Mouse (Mus musculus): ENCODE results near the gene Gm14862. TPM values are rescaled to one million over a fixed set of nuclear protein-coding genes. Genes with fewer than 3 reads are reported as not detected.
"Not testable (repeated sequence)": the region's sequence is repeated elsewhere in the genome, so short reads cannot be mapped to it uniquely, and the experiment has no call there.

Gene Gm14862
- polyA plus RNA-seq (2014; fragmentation: Nextera tagmentation; extraction: Ambion mirVana): 0.34 TPM in 1 of 2 replicates, not detected in the other

GRCm38 (mm10) chrX:9256766-9257165 is at the start of gene Gm14862:
Gene Gm14862, minus strand, starts transcription at chrX:9256899.
- WGBS: 81% methylated on average over 5 of the region's 5 CpGs
- Histone ChIP-seq H3K4me1 (ENCODE audit: control insufficient read depth, insufficient read depth, low read length) (no peaks in the 10 kb centered on the region), H3K9ac (replicated peaks; ENCODE audit: low read length) (no peak within 1 kb of the TSS), H3K4me3 (ENCODE audit: low read depth, low read length) (no peak within 1 kb of the TSS), H3K27me3 (ENCODE audit: control insufficient read depth, insufficient read depth, low read length) (no peaks in the 10 kb centered on the region), H3K36me3 (replicated peaks; ENCODE audit: control insufficient read depth, insufficient read depth, low read depth, low read length) (no peaks in the 10 kb centered on the region), H3K9me3 (replicated peaks; ENCODE audit: control insufficient read depth, low read length) (no peaks in the 10 kb centered on the region), H3K4me2 (ENCODE audit: low read depth, low read length) (no peak within 1 kb of the TSS), H3K27ac (replicated peaks; ENCODE audit: low read depth, low read length) (no peak within 1 kb of the TSS)
- ATAC-seq (replicated peaks; ENCODE audit: insufficient number of reproducible peaks, low FRiP score, low TSS enrichment, low read depth) (no peak), DNase-seq (ENCODE audit: low spot score) (no peak)

- no peak for DNase-seq (ENCODE audit: low spot score)
- Histone ChIP-seq H3K36me3 (replicated peaks; ENCODE audit: control insufficient read depth, insufficient read depth, low read depth, low read length) (no peaks in the 10 kb centered on the region), H3K9me3 (replicated peaks; ENCODE audit: control insufficient read depth, low read length) (no peaks in the 10 kb centered on the region), H3K4me3 (ENCODE audit: low read depth, low read length) (no peak overlapping the region), H3K27ac (replicated peaks; ENCODE audit: low read depth, low read length) (no peak overlapping the region), H3K4me2 (ENCODE audit: low read depth, low read length) (no peak overlapping the region), H3K4me1 (ENCODE audit: control insufficient read depth, insufficient read depth, low read length) (no peaks in the 10 kb centered on the region), H3K9ac (replicated peaks; ENCODE audit: low read length) (no peak overlapping the region), H3K27me3 (ENCODE audit: control insufficient read depth, insufficient read depth, low read length) (no peaks in the 10 kb centered on the region)
- WGBS: 77% methylated on average over 1 of the region's 1 CpGs
- ATAC-seq (replicated peaks; ENCODE audit: insufficient number of reproducible peaks, low FRiP score, low TSS enrichment, low read depth): no peak
Measured at GRCm38 (mm10) chrX:9303455-9303854, 46.8 kb upstream of the Gm14862 start.

- H3K27me3 ChIP-seq (ENCODE audit: control insufficient read depth, insufficient read depth, low read length): no peaks in the 10 kb centered on the region
- ATAC-seq (replicated peaks; ENCODE audit: insufficient number of reproducible peaks, low FRiP score, low TSS enrichment, low read depth) (no peak), DNase-seq (ENCODE audit: low spot score) (no peak)
- no peak overlapping the region for H3K4me3 ChIP-seq (ENCODE audit: low read depth, low read length)
- H3K27ac ChIP-seq (replicated peaks; ENCODE audit: low read depth, low read length): no peak overlapping the region
- WGBS: 83% methylated on average over 5 of the region's 5 CpGs
- no peaks in the 10 kb centered on the region for H3K36me3 ChIP-seq (replicated peaks; ENCODE audit: control insufficient read depth, insufficient read depth, low read depth, low read length)
- no peak overlapping the region for H3K4me2 ChIP-seq (ENCODE audit: low read depth, low read length)
- no peaks in the 10 kb centered on the region for H3K9me3 ChIP-seq (replicated peaks; ENCODE audit: control insufficient read depth, low read length)
- H3K9ac ChIP-seq (replicated peaks; ENCODE audit: low read length): no peak overlapping the region
- H3K4me1 ChIP-seq (ENCODE audit: control insufficient read depth, insufficient read depth, low read length): no peaks in the 10 kb centered on the region
Measured at GRCm38 (mm10) chrX:9302791-9303190, 46.1 kb upstream of the Gm14862 start.

GRCm38 (mm10) chrX:9298413-9298864 is 41.7 kb upstream of the Gm14862 start:
- no peak for ATAC-seq (replicated peaks; ENCODE audit: insufficient number of reproducible peaks, low FRiP score, low TSS enrichment, low read depth)
- no peak overlapping the region for H3K9ac ChIP-seq (replicated peaks; ENCODE audit: low read length)
- no peak overlapping the region for H3K4me3 ChIP-seq (ENCODE audit: low read depth, low read length)
- DNase-seq (ENCODE audit: low spot score): no peak
- H3K9me3 ChIP-seq (replicated peaks; ENCODE audit: control insufficient read depth, low read length): no peaks in the 10 kb centered on the region
- H3K4me2 ChIP-seq (ENCODE audit: low read depth, low read length): no peak overlapping the region
- no peak overlapping the region for H3K27ac ChIP-seq (replicated peaks; ENCODE audit: low read depth, low read length)
- WGBS: 93% methylated on average over 5 of the region's 5 CpGs
- no peaks in the 10 kb centered on the region for H3K36me3 ChIP-seq (replicated peaks; ENCODE audit: control insufficient read depth, insufficient read depth, low read depth, low read length)
- no peaks in the 10 kb centered on the region for H3K4me1 ChIP-seq (ENCODE audit: control insufficient read depth, insufficient read depth, low read length)
- no peaks in the 10 kb centered on the region for H3K27me3 ChIP-seq (ENCODE audit: control insufficient read depth, insufficient read depth, low read length)

- H3K27ac ChIP-seq (replicated peaks; ENCODE audit: low read depth, low read length); DNase-seq (ENCODE audit: low spot score); ATAC-seq (replicated peaks; ENCODE audit: insufficient number of reproducible peaks, low FRiP score, low TSS enrichment, low read depth); H3K27me3 ChIP-seq (ENCODE audit: control insufficient read depth, insufficient read depth, low read length); H3K9me3 ChIP-seq (replicated peaks; ENCODE audit: control insufficient read depth, low read length); H3K36me3 ChIP-seq (replicated peaks; ENCODE audit: control insufficient read depth, insufficient read depth, low read depth, low read length); H3K9ac ChIP-seq (replicated peaks; ENCODE audit: low read length); H3K4me3 ChIP-seq (ENCODE audit: low read depth, low read length); H3K4me1 ChIP-seq (ENCODE audit: control insufficient read depth, insufficient read depth, low read length); H3K4me2 ChIP-seq (ENCODE audit: low read depth, low read length): not testable (repeated sequence)
- WGBS: 83% methylated on average over 3 of the region's 4 CpGs
Measured at GRCm38 (mm10) chrX:9293140-9293829, 36.6 kb upstream of the Gm14862 start.

- not testable (repeated sequence) for ATAC-seq (replicated peaks; ENCODE audit: insufficient number of reproducible peaks, low FRiP score, low TSS enrichment, low read depth); H3K27me3 ChIP-seq (ENCODE audit: control insufficient read depth, insufficient read depth, low read length); H3K27ac ChIP-seq (replicated peaks; ENCODE audit: low read depth, low read length); H3K4me3 ChIP-seq (ENCODE audit: low read depth, low read length); H3K4me2 ChIP-seq (ENCODE audit: low read depth, low read length); H3K36me3 ChIP-seq (replicated peaks; ENCODE audit: control insufficient read depth, insufficient read depth, low read depth, low read length); H3K9me3 ChIP-seq (replicated peaks; ENCODE audit: control insufficient read depth, low read length); DNase-seq (ENCODE audit: low spot score); H3K4me1 ChIP-seq (ENCODE audit: control insufficient read depth, insufficient read depth, low read length); H3K9ac ChIP-seq (replicated peaks; ENCODE audit: low read length)
- WGBS: no CpG with 5 or more reads among the region's 1 CpGs
Measured at GRCm38 (mm10) chrX:9283464-9283863, 26.8 kb upstream of the Gm14862 start, which contains the start of gene H2al1m. Gene H2al1m, plus strand, starts transcription at chrX:9283764.

GRCm38 (mm10) chrX:9274321-9274720 is 17.6 kb upstream of the Gm14862 start:
- Histone ChIP-seq H3K27ac (replicated peaks; ENCODE audit: low read depth, low read length) (no peak overlapping the region), H3K9me3 (replicated peaks; ENCODE audit: control insufficient read depth, low read length) (no peaks in the 10 kb centered on the region), H3K36me3 (replicated peaks; ENCODE audit: control insufficient read depth, insufficient read depth, low read depth, low read length) (no peaks in the 10 kb centered on the region), H3K4me2 (ENCODE audit: low read depth, low read length) (no peak overlapping the region), H3K9ac (replicated peaks; ENCODE audit: low read length) (no peak overlapping the region), H3K4me1 (ENCODE audit: control insufficient read depth, insufficient read depth, low read length) (no peaks in the 10 kb centered on the region), H3K4me3 (ENCODE audit: low read depth, low read length) (no peak overlapping the region), H3K27me3 (ENCODE audit: control insufficient read depth, insufficient read depth, low read length) (no peaks in the 10 kb centered on the region)
- DNase-seq (ENCODE audit: low spot score): no peak
- WGBS: 77% methylated on average over 8 of the region's 8 CpGs
- ATAC-seq (replicated peaks; ENCODE audit: insufficient number of reproducible peaks, low FRiP score, low TSS enrichment, low read depth): no peak

GRCm38 (mm10) chrX:9273377-9274002 is 16.8 kb upstream of the Gm14862 start:
- H3K4me1 ChIP-seq (ENCODE audit: control insufficient read depth, insufficient read depth, low read length): no peaks in the 10 kb centered on the region
- H3K27me3 ChIP-seq (ENCODE audit: control insufficient read depth, insufficient read depth, low read length): no peaks in the 10 kb centered on the region
- no peak for ATAC-seq (replicated peaks; ENCODE audit: insufficient number of reproducible peaks, low FRiP score, low TSS enrichment, low read depth)
- H3K9ac ChIP-seq (replicated peaks; ENCODE audit: low read length): no peak overlapping the region
- H3K4me3 ChIP-seq (ENCODE audit: low read depth, low read length): peak overlapping the region; percentile 55; the same call in 1 of the 2 replicates
- H3K27ac ChIP-seq (replicated peaks; ENCODE audit: low read depth, low read length): no peak overlapping the region
- DNase-seq (ENCODE audit: low spot score): no peak
- 53% methylated on average over 12 of the region's 12 CpGs for WGBS
- no peaks in the 10 kb centered on the region for H3K9me3 ChIP-seq (replicated peaks; ENCODE audit: control insufficient read depth, low read length)
- H3K4me2 ChIP-seq (ENCODE audit: low read depth, low read length): no peak overlapping the region
- no peaks in the 10 kb centered on the region for H3K36me3 ChIP-seq (replicated peaks; ENCODE audit: control insufficient read depth, insufficient read depth, low read depth, low read length)
